Mouse (Mus musculus) liver, postnatal 0 days (tissue): ENCODE results near the gene Eif4h. TPM values are rescaled to one million over a fixed set of nuclear protein-coding genes. Genes with fewer than 3 reads are reported as not detected.

ENCODE experiments used
- ATAC-seq: fragments of 200-750 bp; cut with Nextera tagmentation; 2 replicates; pipeline ENCODE4 v1.8.0; 2017; ENCODE audit warnings: mild to moderate bottlenecking, moderate library complexity
- DNase-seq: peaks from one replicate; pipeline ENCODE4 v3.0.0-alpha.2; 2016
- H3K27ac ChIP-seq: fragments of 300-500 bp; sonication (generic); 2 replicates; pipeline ENCODE4 v1.5.1; 2014; ENCODE audit warnings: antibody characterized with exemption, moderate library complexity, mild to moderate bottlenecking, low read depth
- H3K27me3 ChIP-seq: fragments of 300-500 bp; sonication (generic); 2 replicates; pipeline ENCODE4 v1.6.1; 2014; ENCODE audit warnings: low read length, control low read depth, mixed read lengths; ENCODE audit not compliant: insufficient read depth
- H3K36me3 ChIP-seq: fragments of 300-500 bp; sonication (generic); replicated peaks from 2 replicates; pipeline ENCODE4 v1.6.1; 2014; ENCODE audit warnings: mild to moderate bottlenecking, control low read depth, low read length, moderate library complexity, mixed read lengths; ENCODE audit not compliant: insufficient read depth
- H3K4me1 ChIP-seq: fragments of 300-500 bp; sonication (generic); 2 replicates; pipeline ENCODE4 v1.6.1; 2014; ENCODE audit warnings: antibody characterized with exemption, mild to moderate bottlenecking, control low read depth; ENCODE audit not compliant: insufficient read depth
- H3K4me2 ChIP-seq: fragments of 300-500 bp; sonication (generic); 2 replicates; pipeline ENCODE4 v1.6.1; 2014; ENCODE audit warnings: low read depth, mild to moderate bottlenecking, low read length, moderate library complexity, mixed read lengths
- H3K4me3 ChIP-seq: fragments of 300-500 bp; sonication (generic); 2 replicates; pipeline ENCODE4 v1.5.1; 2014; ENCODE audit warnings: low read depth, low read length
- H3K9ac ChIP-seq: fragments of 300-500 bp; sonication (generic); replicated peaks from 2 replicates; pipeline ENCODE4 v1.6.1; 2014; ENCODE audit warnings: mild to moderate bottlenecking, moderate library complexity
- H3K9me3 ChIP-seq: fragments of 300-500 bp; sonication (generic); 2 replicates; pipeline ENCODE4 v1.6.1; 2016; ENCODE audit warnings: mild to moderate bottlenecking, control low read depth, low read length, mixed read lengths
- CTCF ChIP-seq: sonication (generic); IDR thresholded peaks from 2 replicates; pipeline ENCODE4 v1.5.1; 2016; ENCODE audit warnings: antibody characterized with exemption, low read depth
- EP300 ChIP-seq: IDR thresholded peaks from 2 replicates; pipeline ENCODE4 v1.6.1; 2016; ENCODE audit warnings: antibody characterized with exemption, low read depth, mild to moderate bottlenecking
- WGBS: fragments of 180-500 bp; shearing (Covaris S2); extraction: QIAGEN DNeasy Blood & Tissue Kit; methylation state at CpG from one replicate; pipeline ENCODE4 v1.1.7; 2014; ENCODE audit not compliant: insufficient replicate concordance; 5-methylcytosine and 5-hydroxymethylcytosine counted together
- polyA plus RNA-seq: library from polyadenylated mRNA; unstranded; fragments of >200 nt; fragmentation: Nextera tagmentation; extraction: Ambion mirVana; gene quantifications from 2 replicates; pipeline ENCODE4 v1.2.1, GENCODE M21; 2015

Gene Eif4h
- polyA plus RNA-seq, 1 experiment from 2014 or later: 132 TPM

DNA sequence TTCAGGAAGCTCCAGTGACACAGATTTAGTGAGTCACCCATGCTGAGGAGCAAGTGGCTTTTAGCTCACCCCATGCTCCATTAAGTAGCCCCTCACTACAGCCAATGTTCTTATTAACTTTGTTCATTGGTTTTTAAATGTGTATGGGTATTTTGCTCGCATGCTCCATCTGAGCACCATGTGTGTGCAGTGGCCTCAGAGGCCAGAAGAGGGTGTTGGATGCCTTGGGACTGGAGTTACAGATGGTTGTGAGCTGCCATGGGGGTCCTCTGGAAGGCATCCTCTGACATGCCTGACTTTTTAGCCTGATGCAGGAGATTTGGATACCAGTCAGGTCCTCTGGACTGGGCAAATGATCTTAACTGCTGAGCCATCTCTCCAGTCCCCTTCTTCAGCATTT is 4.8 kb upstream of the Eif4h start:
- no peak overlapping the region for H3K4me3 ChIP-seq
- no peak for DNase-seq
- peak; percentile 29; the same call in 1 of the 2 replicates for TF ChIP-seq CTCF
- TF ChIP-seq EP300: no peak
- peak overlapping the region; percentile 66 for H3K27ac ChIP-seq
- H3K9ac ChIP-seq: no peak overlapping the region
- H3K4me1 ChIP-seq: peaks cover 8% of the 10 kb centered on the region
- no peaks in the 10 kb centered on the region for H3K9me3 ChIP-seq
- no peaks in the 10 kb centered on the region for H3K27me3 ChIP-seq
- no peak for ATAC-seq
- H3K4me2 ChIP-seq: no peak overlapping the region
- H3K36me3 ChIP-seq: no peaks in the 10 kb centered on the region
- 54% methylated on average over 1 of the region's 1 CpGs for WGBS

DNA sequence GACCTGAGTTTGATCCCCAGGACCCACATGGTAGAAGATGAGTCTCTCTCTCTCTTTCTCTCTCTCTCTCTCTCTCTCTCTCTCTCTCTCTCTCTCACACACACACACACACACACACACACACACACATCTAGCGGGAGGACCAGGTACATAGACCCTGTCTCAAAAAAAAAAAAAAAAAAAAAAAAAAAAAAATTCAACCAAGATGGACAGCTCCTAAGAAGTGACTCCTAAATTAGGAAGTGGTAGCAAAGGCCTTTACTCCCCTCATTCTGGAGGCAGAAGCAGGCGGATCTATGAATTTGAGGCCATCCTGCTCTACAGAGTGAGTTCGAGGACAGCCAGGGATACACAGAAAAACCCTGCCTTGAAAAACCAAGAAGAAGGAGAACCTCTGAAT is 1.1 kb upstream of the Eif4h start:
- Histone ChIP-seq H3K4me3 (no peak overlapping the region), H3K36me3 (peaks cover 5% of the 10 kb centered on the region), H3K4me2 (no peak overlapping the region), H3K4me1 (peaks cover 11% of the 10 kb centered on the region), H3K9ac (no peak overlapping the region), H3K27ac (no peak overlapping the region), H3K9me3 (no peaks in the 10 kb centered on the region), H3K27me3 (no peaks in the 10 kb centered on the region)
- TF ChIP-seq EP300: no peak
- DNase-seq (no peak), ATAC-seq (no peak)
- WGBS: 67% methylated on average over 3 of the region's 3 CpGs

DNA sequence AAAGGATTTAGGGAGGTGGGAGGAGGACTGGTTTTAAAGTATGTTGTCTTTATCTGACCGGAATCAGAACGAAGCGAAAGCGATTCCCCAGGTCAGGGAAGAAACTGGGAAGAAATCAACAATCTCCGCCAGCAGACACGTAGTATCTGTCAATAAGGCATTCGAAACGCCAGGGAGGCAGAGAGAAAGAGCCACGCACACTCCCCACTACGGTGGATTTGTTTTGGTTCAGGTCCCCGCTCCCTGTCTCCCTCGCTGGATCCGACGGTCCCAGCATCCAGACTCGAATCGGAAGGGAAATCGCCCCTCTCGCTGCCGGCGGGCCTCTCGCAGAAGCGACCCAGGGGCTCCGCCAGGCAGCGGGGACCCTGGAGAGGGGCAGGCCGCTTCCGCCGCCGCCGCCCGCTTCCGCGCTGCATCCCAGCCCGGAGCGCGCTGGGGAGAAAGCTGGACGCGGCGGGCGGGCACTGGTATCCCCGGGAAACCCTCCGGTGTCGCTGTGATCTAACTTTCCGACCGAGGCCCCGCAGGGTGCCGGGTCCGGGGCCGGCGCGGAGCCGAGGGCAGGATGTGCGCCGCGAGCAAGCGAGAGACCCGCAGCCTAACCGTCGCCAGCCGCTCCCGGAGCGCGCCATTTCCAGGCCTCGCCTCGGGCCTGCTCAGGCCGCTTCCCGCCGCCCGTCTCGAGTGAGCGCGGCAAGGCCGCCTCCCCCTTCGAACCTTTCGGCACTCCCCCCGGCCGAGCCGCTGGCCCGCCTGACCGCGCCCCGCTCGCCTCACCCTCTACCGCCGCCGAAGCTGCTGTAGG is 625 bp downstream of the Eif4h start:
- no peak for TF ChIP-seq EP300
- TF ChIP-seq CTCF: no peak
- H3K9ac ChIP-seq: peak overlapping the region; percentile 100
- H3K9me3 ChIP-seq: no peaks in the 10 kb centered on the region
- peaks cover 8% of the 10 kb centered on the region for H3K4me1 ChIP-seq
- DNase-seq: no peak
- H3K36me3 ChIP-seq: peaks cover 11% of the 10 kb centered on the region
- peak overlapping the region; percentile 82 for H3K4me2 ChIP-seq
- peak overlapping the region; percentile 84 for H3K4me3 ChIP-seq
- under 1% methylated on average over 65 of the region's 85 CpGs for WGBS
- H3K27ac ChIP-seq: peak overlapping the region; percentile 94
- H3K27me3 ChIP-seq: no peaks in the 10 kb centered on the region
- peak; percentile 72 for ATAC-seq

DNA sequence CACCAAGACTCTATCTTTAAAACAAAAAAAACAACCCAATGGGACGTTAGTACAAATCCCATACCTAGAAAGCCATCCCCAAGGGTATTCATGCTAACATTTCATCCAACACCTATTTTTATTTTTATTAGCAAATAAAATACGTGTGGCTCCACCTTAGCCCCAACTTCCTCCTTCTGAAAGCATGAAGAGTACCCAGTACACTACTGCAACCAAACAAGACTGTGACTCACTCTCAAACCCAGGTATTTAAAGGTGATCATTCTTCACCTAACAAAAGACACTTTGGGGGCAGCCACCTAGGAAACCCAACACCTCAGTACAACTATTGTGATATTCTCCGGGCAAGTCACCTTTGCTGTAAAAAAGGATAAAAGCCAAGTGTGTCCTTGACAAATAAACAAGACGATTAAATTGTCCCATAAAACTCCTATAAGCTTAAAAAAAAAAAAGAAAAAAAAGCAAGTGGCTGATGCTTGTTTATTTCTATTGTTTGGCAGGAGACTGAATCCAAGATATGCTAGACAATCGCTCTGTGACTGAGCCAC is 1.4 kb downstream of the Eif4h start:
- ATAC-seq (no peak), DNase-seq (no peak)
- 15% methylated on average over 5 of the region's 5 CpGs for WGBS
- Histone ChIP-seq H3K27me3 (no peaks in the 10 kb centered on the region), H3K9ac (peak overlapping the region; percentile 100), H3K9me3 (no peaks in the 10 kb centered on the region), H3K4me1 (peaks cover 8% of the 10 kb centered on the region), H3K27ac (peak overlapping the region; percentile 94), H3K36me3 (peaks cover 17% of the 10 kb centered on the region), H3K4me2 (peak overlapping the region; percentile 82), H3K4me3 (peak overlapping the region; percentile 84)
- TF ChIP-seq EP300 (no peak), CTCF (no peak)

DNA sequence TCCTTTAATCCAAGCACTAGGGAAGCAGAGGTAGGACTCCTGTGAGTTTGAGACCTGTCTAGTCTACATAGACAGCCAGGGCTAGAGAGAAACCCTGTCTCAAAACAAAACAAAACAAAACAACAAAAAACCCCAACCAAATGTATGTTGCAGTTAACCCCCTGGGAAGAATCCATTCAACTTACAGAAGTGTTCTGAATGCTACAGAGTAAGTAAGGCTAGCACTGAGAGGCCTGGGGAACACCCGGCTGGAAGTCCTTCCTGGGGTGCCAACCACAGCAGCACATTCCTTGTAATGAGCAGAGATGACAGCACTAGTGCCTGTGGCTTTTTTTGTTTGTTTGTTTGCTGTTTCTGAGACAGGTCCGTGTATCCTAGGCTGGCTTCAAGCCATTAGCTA is 6.4 kb downstream of the Eif4h start:
- H3K4me3 ChIP-seq: no peak overlapping the region
- H3K36me3 ChIP-seq: peaks cover 41% of the 10 kb centered on the region
- no peak overlapping the region for H3K4me2 ChIP-seq
- no peak overlapping the region for H3K9ac ChIP-seq
- H3K27ac ChIP-seq: no peak overlapping the region
- DNase-seq (no peak), ATAC-seq (no peak)
- no peaks in the 10 kb centered on the region for H3K9me3 ChIP-seq
- TF ChIP-seq CTCF (no peak), EP300 (no peak)
- 67% methylated on average over 2 of the region's 2 CpGs for WGBS
- H3K27me3 ChIP-seq: no peaks in the 10 kb centered on the region
- H3K4me1 ChIP-seq: peaks cover 28% of the 10 kb centered on the region

DNA sequence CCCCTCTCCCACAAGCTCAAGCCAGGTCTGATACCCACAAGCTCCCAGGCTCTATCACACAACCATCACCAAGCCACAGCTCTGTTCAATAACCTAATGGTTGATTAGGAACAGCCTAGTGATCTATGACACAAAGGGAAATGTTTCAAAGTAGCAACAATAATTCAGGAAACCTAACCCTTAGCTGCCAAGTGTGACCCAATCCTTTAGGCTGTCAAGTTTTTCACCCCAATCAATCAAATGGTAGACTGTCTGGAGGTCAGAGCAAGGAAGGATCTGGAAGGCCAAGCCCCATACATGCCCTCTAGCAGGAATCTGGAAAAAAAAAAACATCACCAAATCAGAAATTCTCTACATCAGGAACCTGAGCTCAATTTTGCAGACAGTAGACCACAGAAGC is 8.5 kb downstream of the Eif4h start:
- DNase-seq: no peak
- Histone ChIP-seq H3K9ac (no peak overlapping the region), H3K36me3 (peaks cover 60% of the 10 kb centered on the region)

More for the DNA sequence above, 8.5 kb downstream of the Eif4h start:
- peaks cover 25% of the 10 kb centered on the region for H3K4me1 ChIP-seq
- no peak for ATAC-seq
- H3K4me2 ChIP-seq: no peak overlapping the region
- H3K4me3 ChIP-seq: no peak overlapping the region
- H3K27ac ChIP-seq: no peak overlapping the region
- H3K27me3 ChIP-seq: no peaks in the 10 kb centered on the region
- TF ChIP-seq CTCF: no peak
- no peak for TF ChIP-seq EP300
- no peaks in the 10 kb centered on the region for H3K9me3 ChIP-seq
